Mouse (Mus musculus) urinary bladder, postnatal 4 days (tissue): ENCODE results near the gene Mosmo.
"Not testable (repeated sequence)": the region's sequence is repeated elsewhere in the genome, so short reads cannot be mapped to it uniquely, and the experiment has no call there.

Experiments used
- DNase-seq, 2 experiments: peaks; one replicate each; pipeline ENCODE4 v3.0.0; 2021 to 2022; ENCODE audit warnings: low spot score in 2 of 2

Mosmo gene

GRCm38 (mm10) chr7:120703888-120704287 is 26.5 kb downstream of the Mosmo start:
- DNase-seq = no peak

DNA sequence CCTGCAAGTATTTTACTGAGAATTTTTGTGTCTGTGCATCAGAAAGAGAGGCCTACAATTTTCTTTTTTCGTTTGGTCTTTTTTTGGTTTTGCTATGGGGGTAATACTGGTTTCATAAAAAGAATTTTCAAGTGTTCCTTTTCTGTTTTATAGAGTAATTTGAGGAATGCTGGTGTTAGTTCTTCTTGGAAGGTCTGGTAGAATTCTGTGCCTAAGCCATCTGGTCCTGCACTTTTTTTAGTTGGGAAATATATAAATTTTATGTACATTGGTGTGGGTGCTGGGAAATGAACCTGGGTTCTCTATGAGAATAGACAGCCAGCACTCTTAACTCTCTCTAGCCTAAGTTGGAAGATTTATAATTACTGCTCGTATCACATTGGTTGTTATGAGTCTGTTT is 34.7 kb downstream of the Mosmo start:
- DNase-seq = no peak

- no peak for DNase-seq
Observed at GRCm38 (mm10) chr7:120713225-120713624, 35.8 kb downstream of the Mosmo start.

DNA sequence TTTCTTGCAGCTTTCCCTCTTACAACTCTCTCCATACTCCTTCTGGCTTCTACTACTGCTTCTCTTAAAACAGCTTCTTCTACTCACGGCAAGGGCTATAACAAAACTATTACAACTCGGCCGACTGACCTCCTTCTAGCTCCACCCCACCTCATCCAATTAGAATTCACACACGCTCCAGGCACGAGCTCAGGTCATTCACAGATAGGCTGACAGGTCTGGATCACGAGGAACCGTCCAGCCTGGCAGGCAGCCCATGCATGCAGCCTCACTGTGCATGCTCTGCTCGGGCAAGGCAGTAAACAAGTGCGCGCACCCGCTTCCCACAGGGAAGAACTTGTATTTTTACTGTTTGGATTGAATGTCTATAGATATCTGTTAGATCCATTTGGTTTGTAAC is 36.5 kb downstream of the Mosmo start:
- DNase-seq = not testable (repeated sequence)

DNA sequence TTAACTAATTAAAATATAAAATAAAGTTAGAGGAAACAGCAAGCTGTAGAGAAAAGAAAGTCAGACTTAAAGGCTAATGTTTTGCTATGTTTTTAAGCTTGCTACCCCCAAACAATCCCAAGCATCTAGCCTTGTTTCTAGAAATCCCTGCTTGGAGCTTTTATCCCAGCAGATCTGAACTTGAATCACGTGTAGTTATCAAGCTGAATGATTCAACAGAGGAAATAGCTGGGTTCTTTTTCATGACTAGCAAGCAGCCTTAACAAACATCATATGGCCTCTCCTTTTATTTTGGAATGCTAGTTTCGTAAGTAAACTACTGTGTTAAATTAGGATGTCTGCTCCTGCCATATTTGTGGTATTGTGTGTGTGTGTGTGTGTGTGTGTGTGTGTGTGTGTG is 39.8 kb downstream of the Mosmo start:
- no peak for DNase-seq

DNA sequence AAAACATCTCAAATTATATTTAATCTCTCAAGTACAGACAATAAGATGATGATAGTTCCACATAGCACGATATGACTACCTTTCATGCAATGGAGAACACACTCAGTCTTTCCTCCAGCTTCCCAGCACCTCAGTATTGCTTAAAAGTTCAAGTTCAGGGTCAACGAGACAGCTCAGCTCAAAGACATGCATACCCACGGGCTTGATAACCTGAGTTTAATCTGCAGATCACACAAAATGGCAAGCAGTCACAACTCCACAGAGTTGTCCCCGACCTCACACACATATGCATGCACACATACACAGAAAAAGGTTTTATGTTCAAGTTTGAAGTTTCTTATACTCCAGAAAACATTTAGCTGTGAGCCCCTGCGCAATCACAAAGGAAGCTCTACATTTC is 43.6 kb downstream of the Mosmo start:
- DNase-seq = no peak

- no peak for DNase-seq
Observed at GRCm38 (mm10) chr7:120721456-120721855, 44.0 kb downstream of the Mosmo start.

DNA sequence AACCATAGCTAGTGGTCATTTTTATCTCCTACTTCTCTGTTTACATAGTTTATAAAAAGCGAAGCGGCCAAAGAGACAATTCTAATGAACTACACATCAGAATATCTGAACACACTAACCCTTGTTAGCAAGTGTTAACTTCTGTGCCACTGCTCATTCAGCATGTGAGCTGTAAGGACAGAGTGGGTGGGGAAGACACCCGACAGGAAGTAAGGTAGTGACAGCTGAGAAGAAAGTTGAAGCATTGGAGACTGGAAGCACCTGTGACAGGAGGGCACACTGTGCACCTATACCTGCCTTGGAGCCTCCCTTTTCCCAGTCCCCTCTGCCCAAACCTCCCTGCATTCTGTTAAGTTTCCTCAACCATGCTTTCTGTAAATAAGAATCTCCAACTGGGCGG is 44.6 kb downstream of the Mosmo start:
- no peak for DNase-seq

GRCm38 (mm10) chr7:120722839-120723278 is 45.4 kb downstream of the Mosmo start:
- DNase-seq = no peak

DNA sequence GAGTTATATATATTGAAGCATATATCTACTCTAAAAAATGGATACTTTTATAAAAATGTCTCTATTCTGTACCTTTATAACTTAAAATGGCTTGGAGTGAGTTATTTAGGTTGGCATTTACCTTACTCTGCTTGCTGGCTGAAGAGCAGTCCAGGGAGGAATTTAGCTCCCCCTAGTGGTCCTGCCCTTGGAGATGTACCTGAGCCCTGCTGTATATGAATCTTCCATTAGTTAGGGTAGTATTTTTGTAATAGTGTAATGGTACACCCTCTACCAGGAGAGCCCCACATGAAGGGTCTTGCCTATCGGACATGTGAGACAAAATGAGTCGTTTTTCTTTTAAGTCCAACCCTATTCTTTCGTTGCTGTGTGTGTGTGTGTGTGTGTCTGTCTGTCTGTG is 50.2 kb downstream of the Mosmo start:
- no peak for DNase-seq

DNA sequence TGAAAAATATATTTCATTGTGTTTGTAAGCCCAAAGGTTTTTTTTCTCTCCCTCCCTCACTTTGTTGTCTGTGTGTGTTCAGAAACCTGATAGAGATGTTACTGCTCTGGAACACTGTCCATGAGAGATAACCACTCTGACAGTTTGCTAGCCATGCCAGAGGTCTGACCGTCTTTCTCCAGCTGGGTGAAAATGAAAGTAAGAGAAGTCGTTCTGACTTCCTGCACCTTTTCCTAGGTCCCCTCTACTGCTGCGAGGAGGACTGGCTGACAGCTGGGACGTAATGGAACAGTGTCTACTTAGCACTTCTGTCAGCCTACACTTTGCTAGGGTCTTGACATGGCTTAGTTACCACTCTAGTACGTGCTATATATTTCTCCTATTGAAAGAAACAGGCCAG is 52.2 kb downstream of the Mosmo start:
- peak in 1 of 2 experiments; percentile 9 for DNase-seq

DNA sequence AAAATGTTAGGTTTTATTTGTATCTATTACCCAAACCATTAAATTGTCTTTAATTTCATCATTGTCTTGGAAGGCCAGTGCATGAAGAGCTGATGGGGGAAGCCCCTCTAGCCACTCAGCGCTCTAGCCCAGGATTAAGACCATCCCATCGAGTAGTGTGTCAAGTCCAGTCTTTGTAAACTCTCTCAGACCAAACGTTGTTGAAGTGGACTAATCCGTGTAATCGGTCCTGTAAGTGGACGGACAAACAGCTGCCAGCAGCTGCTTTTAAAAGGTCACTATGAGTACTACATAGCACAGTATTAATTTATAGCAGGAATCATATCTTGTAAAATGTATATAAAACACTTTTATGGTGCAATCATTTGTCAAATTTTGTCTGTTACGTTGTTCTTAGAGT is 55.5 kb downstream of the Mosmo start:
- DNase-seq = peak in 1 of 2 experiments; percentile 12

DNA sequence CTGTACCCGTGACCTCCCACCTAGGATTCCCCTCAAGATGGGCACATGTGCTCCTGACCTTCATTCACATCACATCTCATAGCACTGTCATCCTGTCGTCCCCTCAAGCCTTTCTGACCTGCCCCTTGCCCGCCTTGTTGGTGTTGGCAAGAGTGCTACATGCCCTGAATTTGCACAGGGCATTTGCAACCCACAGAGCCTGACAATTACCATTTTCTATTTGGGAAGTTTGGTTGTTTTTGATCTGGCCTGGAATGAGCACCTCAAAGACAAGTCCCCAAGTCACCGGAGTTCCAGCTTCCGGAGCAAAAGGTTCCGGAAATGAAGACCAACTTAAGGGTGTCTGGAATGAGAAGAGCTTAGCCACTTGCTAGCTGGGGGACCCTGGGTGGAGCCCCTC is 61.6 kb downstream of the Mosmo start, which contains the start of gene Vwa3a:
Vwa3a (plus strand) TSS at position 301 of the 400 bp plus-strand sequence.
- no peak for DNase-seq

GRCm38 (mm10) chr7:120739558-120740101 is 62.2 kb downstream of the Mosmo start:
- no peak for DNase-seq

GRCm38 (mm10) chr7:120743366-120744351 is 66.2 kb downstream of the Mosmo start:
- DNase-seq = no peak

GRCm38 (mm10) chr7:120744606-120745005 is 67.2 kb downstream of the Mosmo start:
- no peak for DNase-seq

DNA sequence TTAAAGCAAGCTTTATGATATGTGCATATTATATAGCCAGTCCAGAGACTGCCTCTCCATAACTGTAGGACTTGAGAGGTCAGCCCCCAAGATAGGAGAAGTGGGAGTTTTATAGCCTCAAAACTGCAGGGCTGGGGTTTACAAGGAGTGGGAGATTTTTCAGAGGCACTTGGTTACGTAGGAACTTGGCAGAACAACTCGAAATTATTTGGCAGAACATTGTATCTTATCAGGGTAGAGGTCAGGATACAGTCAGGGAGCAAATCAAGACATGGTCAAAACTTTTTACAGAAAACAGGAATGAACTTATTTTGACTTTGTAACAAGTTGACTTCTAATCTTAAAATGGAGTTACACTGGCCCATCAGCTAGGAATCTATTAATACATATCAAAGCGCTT is 68.6 kb downstream of the Mosmo start:
- no peak for DNase-seq

DNA sequence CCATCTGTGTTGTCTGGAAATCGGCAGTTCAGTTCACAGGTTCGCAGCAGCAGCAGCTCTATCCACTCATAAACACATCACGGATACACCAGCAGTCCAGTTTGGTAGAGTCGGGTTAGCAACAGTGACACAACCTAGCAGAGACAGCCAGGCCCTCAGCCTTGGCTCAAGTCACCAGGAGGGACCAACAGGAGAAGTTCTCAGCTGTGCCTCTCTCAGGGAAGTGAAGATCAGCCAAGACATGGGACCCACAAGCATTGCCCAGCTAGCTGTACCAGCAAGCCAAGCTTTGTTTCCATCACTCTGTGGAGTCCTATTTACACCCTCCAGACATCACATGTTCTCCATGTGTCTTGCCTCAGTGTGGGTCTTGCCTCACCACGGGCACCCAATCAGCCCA is 69.4 kb downstream of the Mosmo start:
- no peak for DNase-seq

DNA sequence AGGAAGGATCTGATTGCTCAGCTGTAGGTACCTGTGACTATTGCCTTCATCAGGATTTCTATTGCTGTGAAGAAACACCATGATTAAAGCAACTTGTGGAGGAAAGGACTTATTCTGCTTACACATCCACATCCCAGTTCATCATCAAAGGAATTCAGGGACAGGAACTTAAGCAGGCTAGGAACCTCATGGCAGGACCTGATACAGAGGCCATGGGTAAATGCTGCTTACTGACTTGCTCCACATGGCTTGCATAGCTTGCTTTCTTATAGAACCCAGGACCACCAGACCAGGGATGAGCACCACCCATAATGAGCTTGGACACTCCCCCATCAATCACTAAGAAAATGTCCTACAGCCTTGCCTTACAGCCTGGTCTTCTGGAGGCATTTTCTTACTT is 71.1 kb downstream of the Mosmo start:
- DNase-seq = no peak

DNA sequence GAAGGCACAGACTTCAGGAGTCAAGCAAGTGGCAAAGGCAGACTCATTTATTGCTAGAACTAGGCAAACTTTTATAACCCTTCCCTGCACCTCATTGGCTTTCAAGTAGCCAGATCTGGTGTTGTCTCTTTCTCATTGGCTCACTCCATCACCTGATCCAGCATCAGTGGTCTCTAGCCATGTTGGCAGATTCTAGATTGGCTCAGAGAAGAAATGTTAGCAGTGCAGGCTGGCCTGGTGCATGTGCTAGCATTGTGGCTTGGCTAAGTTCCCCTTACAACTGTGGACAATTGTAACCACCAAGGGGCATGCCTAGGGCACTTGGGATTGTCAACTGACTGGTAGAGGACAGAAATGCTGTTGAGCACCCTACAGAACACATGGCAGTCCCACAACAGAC is 73.9 kb downstream of the Mosmo start:
- no peak for DNase-seq

GRCm38 (mm10) chr7:120751906-120752305 is 74.5 kb downstream of the Mosmo start:
- DNase-seq = no peak

- peak; percentile 57 to 86 for DNase-seq
Observed at GRCm38 (mm10) chr7:120754671-120755070, 77.3 kb downstream of the Mosmo start.

- DNase-seq = no peak
Observed at GRCm38 (mm10) chr7:120767369-120767768, 90.0 kb downstream of the Mosmo start.
